Mouse (Mus musculus) cerebellum, adult 2 months (tissue): ENCODE data around the gene Mocs1. TPM values are rescaled to one million over a fixed set of nuclear protein-coding genes. Genes with fewer than 3 reads are reported as not detected.

Experiments
- DNase-seq, 2 experiments: peaks; one replicate each; pipeline ENCODE4 v3.0.0; 2021
- H3K27ac ChIP-seq: fragments of 200-500 bp; 2 replicates; pipeline ENCODE4 v1.5.1; 2012; ENCODE audit warnings: low read length, control low read depth, inconsistent platforms; ENCODE audit not compliant: insufficient read depth
- H3K27me3 ChIP-seq: fragments of 200-500 bp; 2 replicates; pipeline ENCODE4 v1.6.1; 2012; ENCODE audit warnings: inconsistent platforms, mild to moderate bottlenecking, low read length, moderate library complexity; ENCODE audit not compliant: control insufficient read depth, insufficient read depth
- H3K4me1 ChIP-seq: fragments of 200-500 bp; 2 replicates; pipeline ENCODE4 v1.6.1; 2011; ENCODE audit warnings: low read length; ENCODE audit not compliant: control insufficient read depth, insufficient read depth
- H3K4me3 ChIP-seq: fragments of 200-500 bp; replicated peaks from 2 replicates; pipeline ENCODE3; 2011; ENCODE audit warnings: mild to moderate bottlenecking, low read depth, low read length, control low read depth; ENCODE audit not compliant: insufficient read depth
- CTCF ChIP-seq: fragments of 200-500 bp; IDR thresholded peaks from 2 replicates; pipeline ENCODE4 v1.5.1; 2011; ENCODE audit warnings: low read depth, mild to moderate bottlenecking, control low read depth, low read length, moderate library complexity, borderline replicate concordance; ENCODE audit not compliant: insufficient read depth
- POLR2A ChIP-seq: fragments of 200-500 bp; IDR thresholded peaks from 2 replicates; pipeline ENCODE4 v1.6.1; 2011; ENCODE audit warnings: low read length, control low read depth, borderline replicate concordance; ENCODE audit not compliant: insufficient read depth
- WGBS: fragments of 180-500 bp; shearing (Covaris S2); methylation state at CpG from one replicate; pipeline ENCODE4 v1.1.7; 2018; 5-methylcytosine and 5-hydroxymethylcytosine counted together
- polyA plus RNA-seq: library from polyadenylated mRNA; depleted of rRNA; stranded (reverse); fragments of >200 nt; gene quantifications from 2 replicates; pipeline ENCODE4 v1.2.3, GENCODE M21; 2012

The Mocs1 gene
- polyA plus RNA-seq, 1 experiment: 14.4 TPM

DNA sequence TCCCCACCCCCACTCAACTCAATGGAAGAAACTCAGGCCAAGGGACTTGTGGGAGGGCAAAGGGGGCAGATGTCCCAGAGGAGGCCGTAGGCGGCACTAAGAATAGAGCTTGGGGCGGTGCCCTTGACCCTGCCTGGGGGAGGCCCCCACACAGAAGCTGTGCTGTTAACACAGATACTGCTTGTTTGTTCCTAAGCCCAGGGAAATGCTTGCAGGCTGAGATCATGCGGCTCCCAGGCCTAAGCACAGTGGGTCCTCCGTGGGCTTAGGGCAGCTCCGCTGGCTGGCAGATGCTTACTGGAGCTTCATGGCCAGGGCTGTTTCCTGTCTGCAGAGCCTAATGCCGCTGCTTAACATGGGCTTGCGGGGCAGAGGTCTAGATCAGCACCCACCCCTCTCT, 44.5 kb downstream of the Mocs1 start:
- Histone ChIP-seq H3K27me3 (no peaks in the 10 kb centered on the region), H3K27ac (no peak overlapping the region), H3K4me1 (no peaks in the 10 kb centered on the region; the same call in 1 of the 2 replicates), H3K4me3 (no peak overlapping the region)
- 81% methylated on average over 8 of the region's 8 CpGs for WGBS
- TF ChIP-seq CTCF: no peak
- TF ChIP-seq POLR2A: no peak
- DNase-seq: no peak

DNA sequence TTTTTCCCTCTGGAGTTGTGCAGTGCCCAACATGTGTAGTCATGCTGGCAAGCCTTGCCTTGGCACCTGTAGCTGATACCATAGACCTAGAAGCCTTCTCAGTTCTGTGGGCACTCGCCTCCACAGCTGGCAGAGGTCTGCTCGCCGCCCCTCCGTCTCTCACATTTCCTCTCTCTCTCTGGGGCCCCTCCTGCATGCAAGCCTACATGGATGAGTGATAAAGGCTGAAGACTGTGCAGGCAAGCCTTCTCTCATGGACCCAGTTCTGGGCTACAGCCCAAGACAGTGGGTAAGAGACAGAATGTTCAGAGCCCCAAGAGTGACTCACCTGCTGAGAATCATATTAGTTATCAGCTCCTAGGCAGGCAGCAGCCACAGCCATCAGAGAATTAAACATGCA, 45.9 kb downstream of the Mocs1 start:
- Histone ChIP-seq H3K4me1 (no peaks in the 10 kb centered on the region; the same call in 1 of the 2 replicates), H3K27me3 (no peaks in the 10 kb centered on the region), H3K4me3 (no peak overlapping the region), H3K27ac (no peak overlapping the region)
- DNase-seq: no peak
- WGBS: 88% methylated on average over 4 of the region's 4 CpGs
- TF ChIP-seq POLR2A: no peak
- no peak for TF ChIP-seq CTCF

DNA sequence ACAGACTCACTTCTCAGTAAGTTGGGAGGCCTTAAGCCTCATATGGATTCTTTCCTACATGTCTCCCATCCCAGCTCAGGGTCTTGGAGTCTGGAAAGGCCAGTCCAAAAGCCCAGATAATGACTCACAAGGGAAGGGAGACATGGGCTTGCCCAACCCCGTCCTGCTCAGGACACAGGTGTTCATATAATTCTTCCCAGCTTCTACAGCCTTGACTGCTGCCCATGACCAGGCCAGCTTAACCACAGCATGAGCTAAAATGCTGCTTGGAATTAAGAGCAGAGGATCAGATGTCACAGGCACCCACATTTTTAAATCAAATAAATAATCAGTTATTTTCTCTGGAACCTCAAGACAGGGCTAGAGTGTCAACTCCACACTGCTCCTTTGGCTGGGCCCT, 47.0 kb downstream of the Mocs1 start:
- TF ChIP-seq CTCF (no peak), POLR2A (no peak)
- Histone ChIP-seq H3K4me3 (no peak overlapping the region), H3K27me3 (no peaks in the 10 kb centered on the region), H3K27ac (no peak overlapping the region), H3K4me1 (no peaks in the 10 kb centered on the region; the same call in 1 of the 2 replicates)
- no peak for DNase-seq
- 83% methylated on average over 1 of the region's 1 CpGs for WGBS

DNA sequence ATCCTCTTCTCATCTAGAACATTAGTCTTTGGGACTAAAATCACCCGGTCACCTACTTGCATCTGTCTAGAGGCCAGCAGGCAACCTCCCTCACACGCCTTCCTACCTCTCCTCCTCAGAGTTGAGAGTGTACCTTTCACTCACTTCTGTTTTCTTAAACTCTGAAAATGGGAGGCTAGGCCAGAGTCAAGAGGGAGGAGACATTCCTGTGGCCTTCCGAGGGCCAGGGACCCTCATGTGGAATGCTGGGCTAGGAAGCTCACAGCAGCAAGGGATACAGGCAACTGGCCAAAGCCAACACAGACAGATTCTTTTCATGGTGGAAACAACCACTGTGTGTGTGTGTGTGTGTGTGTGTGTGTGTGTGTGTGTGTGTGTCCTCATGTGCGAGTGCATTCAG, 49.2 kb downstream of the Mocs1 start:
- no peaks in the 10 kb centered on the region; the same call in 1 of the 2 replicates for H3K4me1 ChIP-seq
- 78% methylated on average over 4 of the region's 4 CpGs for WGBS
- no peak for TF ChIP-seq POLR2A
- no peak for TF ChIP-seq CTCF
- H3K27me3 ChIP-seq: no peaks in the 10 kb centered on the region
- no peak overlapping the region for H3K27ac ChIP-seq
- no peak for DNase-seq
- no peak overlapping the region for H3K4me3 ChIP-seq

DNA sequence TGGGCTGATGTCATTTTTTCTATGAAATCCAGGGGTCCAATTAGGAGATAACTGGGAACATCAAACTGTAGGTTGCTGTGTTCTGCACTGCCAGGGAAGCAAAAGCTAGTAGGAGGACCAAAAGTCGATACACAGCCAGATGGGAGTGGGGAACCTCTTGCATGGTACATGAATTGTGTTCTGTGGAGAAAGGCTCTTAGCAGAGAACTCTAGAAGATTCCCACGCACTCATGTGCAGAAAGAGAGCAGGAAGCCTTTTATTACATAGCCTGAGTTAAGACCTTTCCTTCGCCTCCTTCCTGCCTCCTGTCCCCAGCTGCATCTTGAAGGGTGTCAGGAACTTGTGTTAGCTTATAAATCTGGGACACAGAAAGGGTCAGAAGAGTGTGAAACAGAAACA, 53.7 kb downstream of the Mocs1 start:
- H3K27me3 ChIP-seq: no peaks in the 10 kb centered on the region
- DNase-seq: no peak
- H3K27ac ChIP-seq: no peak overlapping the region
- 92% methylated on average over 3 of the region's 3 CpGs for WGBS
- no peaks in the 10 kb centered on the region for H3K4me1 ChIP-seq
- TF ChIP-seq POLR2A (no peak), CTCF (no peak)
- no peak overlapping the region for H3K4me3 ChIP-seq

DNA sequence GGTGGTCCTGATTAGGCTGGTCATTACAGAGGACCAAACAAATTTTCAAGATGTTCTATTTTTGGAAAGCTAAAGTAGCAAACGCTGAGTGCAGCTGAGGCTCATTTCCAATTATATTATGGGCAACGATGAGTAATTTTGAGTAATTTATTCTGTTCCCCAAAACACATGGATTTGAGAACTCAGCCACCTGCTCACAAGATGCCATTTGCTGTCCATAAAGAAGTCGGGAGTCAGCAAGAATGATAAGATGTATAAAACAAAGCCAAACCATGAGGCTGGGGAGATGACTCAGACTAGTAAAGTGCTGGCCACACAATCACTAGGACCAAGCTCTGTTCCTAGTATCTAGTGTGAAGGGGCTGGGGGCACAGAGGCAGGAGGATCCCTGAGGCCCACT, 56.3 kb downstream of the Mocs1 start:
- Histone ChIP-seq H3K4me1 (no peaks in the 10 kb centered on the region), H3K27ac (no peak overlapping the region), H3K27me3 (no peaks in the 10 kb centered on the region), H3K4me3 (no peak overlapping the region)
- no peak for DNase-seq
- WGBS: 16% methylated on average over 3 of the region's 3 CpGs
- TF ChIP-seq POLR2A (no peak), CTCF (no peak)

DNA sequence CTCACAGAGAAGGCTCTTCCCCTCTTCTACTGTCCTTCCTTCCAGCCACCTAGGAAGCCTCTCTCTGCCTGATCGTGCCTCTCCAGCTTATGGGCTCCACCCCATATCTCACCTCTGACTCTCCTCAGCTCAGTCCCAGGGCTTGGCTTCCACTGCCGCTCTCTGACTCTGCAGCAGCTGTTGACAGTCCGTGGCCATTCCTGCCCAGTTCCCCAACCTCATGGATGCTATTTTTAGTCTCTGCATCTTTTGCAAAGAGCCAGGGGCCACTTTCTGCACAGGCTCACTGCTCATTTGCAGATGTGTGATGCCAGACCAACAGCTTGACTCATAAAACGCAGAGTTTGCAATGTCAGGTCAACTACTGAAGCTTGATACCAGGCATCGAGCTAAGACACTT, 60.9 kb downstream of the Mocs1 start:
- H3K4me3 ChIP-seq: no peak overlapping the region
- TF ChIP-seq POLR2A (no peak), CTCF (no peak)
- no peaks in the 10 kb centered on the region for H3K4me1 ChIP-seq
- no peak for DNase-seq
- H3K27me3 ChIP-seq: no peaks in the 10 kb centered on the region
- 58% methylated on average over 5 of the region's 5 CpGs for WGBS
- no peak overlapping the region for H3K27ac ChIP-seq

DNA sequence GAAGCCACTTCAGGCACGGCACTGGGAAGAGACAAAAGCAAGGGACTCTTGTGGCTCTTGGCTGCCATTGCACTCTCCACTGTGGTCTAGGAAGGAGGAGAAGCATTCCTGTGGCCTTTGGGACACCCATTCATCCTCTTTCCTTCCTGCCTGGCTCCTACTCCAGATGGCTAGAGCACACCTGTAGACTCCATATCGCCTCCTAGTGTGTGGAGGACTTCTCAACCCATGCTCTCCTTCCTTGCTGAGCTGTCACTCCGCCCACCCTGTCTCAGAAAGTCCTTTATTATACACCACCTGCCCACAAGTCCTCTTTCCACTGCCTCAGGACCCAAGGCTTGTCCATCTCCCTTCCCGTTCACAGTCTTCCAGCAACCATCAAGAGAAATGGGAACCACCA, 65.1 kb downstream of the Mocs1 start:
- H3K4me1 ChIP-seq: no peaks in the 10 kb centered on the region
- WGBS: 91% methylated on average over 4 of the region's 4 CpGs
- TF ChIP-seq CTCF (0 out of 2 replicates have a peak, but pooled peaks have one; percentile 3), POLR2A (no peak)
- no peak overlapping the region for H3K4me3 ChIP-seq
- no peaks in the 10 kb centered on the region for H3K27me3 ChIP-seq
- H3K27ac ChIP-seq: no peak overlapping the region
- DNase-seq: no peak

DNA sequence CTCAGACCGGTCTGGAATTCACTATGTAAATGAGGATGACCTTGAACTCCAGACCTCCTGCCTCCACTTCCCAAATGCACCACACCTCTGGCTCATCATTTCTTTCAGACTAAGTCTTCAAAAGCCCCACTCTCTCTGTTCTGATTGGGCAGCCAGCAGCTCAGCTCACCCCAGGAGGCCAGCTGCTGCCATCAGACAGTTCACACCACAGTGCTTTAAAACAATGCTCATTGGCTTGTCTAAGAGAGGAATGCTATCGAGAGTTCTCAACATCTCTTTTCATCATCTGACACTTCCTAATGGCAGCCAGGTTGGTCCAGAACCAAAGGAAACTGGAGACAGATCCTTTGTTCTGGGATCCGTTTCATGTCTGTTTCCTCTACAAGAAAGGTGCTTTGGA, 70.0 kb downstream of the Mocs1 start:
- Histone ChIP-seq H3K4me1 (peaks cover 23% of the 10 kb centered on the region), H3K4me3 (no peak overlapping the region), H3K27me3 (no peaks in the 10 kb centered on the region), H3K27ac (no peak overlapping the region)
- no peak for DNase-seq
- no peak for TF ChIP-seq CTCF
- TF ChIP-seq POLR2A: no peak
- WGBS: 56% methylated on average over 3 of the region's 3 CpGs
